Mouse (Mus musculus): ENCODE results near the gene Ptger2.

DNA sequence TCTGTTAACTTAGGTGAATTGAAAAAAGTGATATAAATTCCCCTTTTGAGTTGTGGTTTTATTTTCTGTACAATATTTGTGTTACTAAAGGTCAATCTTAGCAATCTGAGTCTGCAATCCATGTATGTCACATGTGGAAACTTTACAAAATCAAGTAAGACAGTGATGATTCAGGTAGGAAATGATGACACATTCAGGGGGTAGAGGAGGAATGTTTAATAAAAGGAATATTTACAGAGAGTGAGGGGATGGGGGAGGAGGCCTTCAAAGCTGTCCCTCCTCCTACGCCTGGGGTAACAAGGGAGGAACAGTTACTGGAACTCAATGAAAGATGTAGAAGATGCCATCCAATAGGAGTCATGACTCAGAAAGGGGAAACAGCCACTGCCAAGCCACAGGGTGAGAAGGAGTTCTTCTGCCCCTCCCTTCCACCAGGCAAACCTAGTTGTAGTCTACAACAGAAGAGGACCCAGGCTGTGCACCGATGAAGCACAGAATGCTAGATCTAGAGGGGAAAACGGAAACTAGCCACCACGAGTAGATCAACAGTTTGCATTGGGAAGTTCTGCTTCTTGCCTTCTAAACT, 17.8 kb downstream of the Ptger2 start:
- TF ChIP-seq CTCF (IDR thresholded peaks at IDR 0.05; ENCODE audit: low read depth) (no peak), EP300 (optimal IDR thresholded peaks at IDR 0.05) (no peak)

Data from stomach, postnatal 0 days (tissue).